Mouse (Mus musculus) frontal cortex, adult 2 months (tissue): ENCODE results near the gene Chrna1. TPM values are rescaled to one million over a fixed set of nuclear protein-coding genes. Genes with fewer than 3 reads are reported as not detected.
A peak's percentile ranks its signal among the peaks of the same experiment; 100 is the strongest.

Experiments
- DNase-seq, 2 experiments: peaks; one replicate each; pipeline ENCODE4 v3.0.0; 2022; ENCODE audit warnings: low spot score in 1 of 2; ENCODE audit errors: extremely low spot score in 1 of 2
- polyA plus RNA-seq: library from polyadenylated mRNA; depleted of rRNA; stranded (reverse); fragments of >200 nt; gene quantifications from 2 replicates; pipeline ENCODE4 v1.2.3, GENCODE M21; 2012; rRNA removed

Gene Chrna1
- 0.06 and 0.10 TPM in 2 replicates for polyA plus RNA-seq

DNA sequence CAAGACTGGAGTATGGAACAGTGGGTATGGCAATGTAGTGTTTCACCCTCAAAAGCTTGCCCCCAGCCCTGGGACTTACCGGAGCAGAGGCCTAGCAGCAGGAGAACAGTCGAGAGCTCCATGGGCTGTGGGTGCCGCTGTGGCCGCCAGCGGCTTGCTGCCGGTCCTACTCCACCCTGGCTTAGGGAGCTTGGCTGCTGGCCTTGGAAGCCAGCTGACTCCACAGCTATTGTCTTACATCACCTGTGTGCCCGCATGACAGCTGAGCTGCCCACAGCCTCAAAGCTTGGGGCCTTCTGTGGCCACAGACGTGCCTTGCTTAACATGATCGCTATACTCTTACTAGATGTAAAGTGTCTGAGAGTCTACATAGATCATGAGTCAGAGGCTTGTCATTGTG lies at the start of gene Chrna1:
Chrna1 (minus strand) TSS at position 173 of the 400 bp plus-strand sequence.
- DNase-seq: no peak

- no peak for DNase-seq
Observed at GRCm38 (mm10) chr2:73618486-73619052, 38.4 kb upstream of the Chrna1 start.

GRCm38 (mm10) chr2:73616434-73617057 lies 36.4 kb upstream of the Chrna1 start:
- no peak for DNase-seq

DNA sequence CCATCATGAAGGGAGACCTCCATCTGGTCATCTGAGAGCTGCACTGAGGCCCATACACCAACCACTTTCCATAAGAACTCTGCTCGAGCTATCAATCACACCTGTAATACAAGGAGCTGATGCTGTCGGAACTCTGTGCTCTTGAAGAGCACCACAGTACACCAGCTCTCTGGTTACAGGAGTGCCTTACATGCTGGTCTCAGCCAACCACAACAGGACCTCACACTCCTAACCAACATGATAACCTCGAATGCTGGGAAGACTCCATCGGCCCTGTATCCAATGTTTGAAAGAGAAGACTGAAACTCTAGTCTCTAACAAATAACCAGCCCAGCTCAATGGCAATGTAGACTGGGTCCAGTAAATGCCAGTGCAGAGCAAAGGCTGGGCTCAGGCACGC lies 35.3 kb upstream of the Chrna1 start:
- no peak for DNase-seq

- no peak for DNase-seq
Observed at GRCm38 (mm10) chr2:73614303-73614702, 34.2 kb upstream of the Chrna1 start.

- no peak for DNase-seq
Observed at GRCm38 (mm10) chr2:73612941-73613340, 32.8 kb upstream of the Chrna1 start.

- DNase-seq: no peak
Observed at GRCm38 (mm10) chr2:73612367-73612914, 32.3 kb upstream of the Chrna1 start.

DNA sequence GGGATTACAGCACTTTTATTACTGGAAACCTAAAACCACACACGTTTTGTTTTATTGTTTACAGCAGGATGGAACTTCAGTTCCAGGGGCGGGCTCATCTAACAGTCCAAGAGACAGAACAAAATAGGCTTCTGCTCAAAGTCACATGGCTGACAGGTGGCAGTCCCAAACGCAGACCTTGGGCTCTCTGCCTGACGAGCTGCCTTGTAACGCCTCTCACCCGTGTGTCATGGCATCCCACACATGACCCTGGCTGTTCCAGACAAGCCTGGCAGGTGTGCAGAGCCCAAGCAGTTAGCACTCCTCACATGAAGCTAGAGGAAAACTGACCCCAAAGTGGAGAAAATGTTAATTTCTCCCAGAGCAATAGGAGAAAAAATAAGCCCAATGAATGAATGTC lies 31.7 kb upstream of the Chrna1 start:
- no peak for DNase-seq

GRCm38 (mm10) chr2:73609724-73610210 lies 29.6 kb upstream of the Chrna1 start:
- no peak for DNase-seq

DNA sequence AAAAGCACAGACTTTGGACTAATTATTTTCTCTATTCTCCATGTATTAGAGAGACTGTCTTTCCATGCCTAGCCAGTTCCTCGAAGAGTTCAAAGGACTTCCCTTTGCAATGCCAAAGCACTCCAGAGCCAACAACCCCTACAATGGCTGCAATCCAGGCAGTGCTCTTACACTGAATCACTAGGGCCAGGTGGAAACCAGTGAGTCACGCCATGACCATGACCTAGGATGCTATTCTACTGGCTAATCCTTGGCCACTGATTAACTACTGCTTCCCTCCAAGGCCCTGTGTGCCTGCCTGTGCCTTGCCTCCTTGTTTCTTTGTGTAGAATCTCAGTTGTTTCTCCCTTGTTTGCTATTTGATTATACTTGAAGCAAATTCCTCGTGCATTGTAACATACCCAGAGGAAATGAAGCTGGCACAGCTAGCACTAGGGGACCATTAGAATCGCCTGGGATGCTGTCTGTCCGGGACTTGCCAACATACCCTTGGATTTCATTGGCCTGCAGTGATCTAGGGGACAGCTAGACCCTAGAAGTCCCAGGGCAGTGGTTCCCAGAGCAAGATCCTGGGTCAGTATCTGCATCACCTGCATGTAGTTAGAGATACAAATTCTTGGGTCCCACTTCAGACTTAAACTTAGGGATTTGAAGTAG lies 29.1 kb upstream of the Chrna1 start:
- no peak for DNase-seq

- DNase-seq: no peak
Observed at GRCm38 (mm10) chr2:73608391-73608790, 28.3 kb upstream of the Chrna1 start.

GRCm38 (mm10) chr2:73607609-73608008 lies 27.5 kb upstream of the Chrna1 start:
- DNase-seq: no peak

- no peak for DNase-seq
Observed at GRCm38 (mm10) chr2:73607146-73607545, 27.0 kb upstream of the Chrna1 start.

DNA sequence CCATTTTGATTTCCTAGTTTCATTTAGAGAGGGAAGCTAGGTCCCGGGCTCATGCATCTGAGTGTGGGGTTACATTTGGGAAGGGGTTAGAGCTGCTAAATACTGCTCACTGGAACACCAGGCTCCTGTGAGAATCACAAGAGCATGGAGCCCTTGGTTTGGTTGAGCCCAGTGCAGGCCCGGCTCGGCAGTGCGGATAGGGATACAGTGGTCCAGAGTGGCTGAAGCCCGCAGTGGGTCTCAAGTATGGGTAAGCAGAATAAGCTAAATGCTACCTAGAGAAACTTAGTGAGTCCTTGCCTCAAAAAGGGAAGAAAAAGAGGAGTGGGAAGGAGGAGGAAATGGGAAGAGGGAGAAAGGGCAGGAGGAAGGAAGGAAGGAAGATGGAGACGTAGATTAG lies 26.5 kb upstream of the Chrna1 start:
- DNase-seq: no peak

DNA sequence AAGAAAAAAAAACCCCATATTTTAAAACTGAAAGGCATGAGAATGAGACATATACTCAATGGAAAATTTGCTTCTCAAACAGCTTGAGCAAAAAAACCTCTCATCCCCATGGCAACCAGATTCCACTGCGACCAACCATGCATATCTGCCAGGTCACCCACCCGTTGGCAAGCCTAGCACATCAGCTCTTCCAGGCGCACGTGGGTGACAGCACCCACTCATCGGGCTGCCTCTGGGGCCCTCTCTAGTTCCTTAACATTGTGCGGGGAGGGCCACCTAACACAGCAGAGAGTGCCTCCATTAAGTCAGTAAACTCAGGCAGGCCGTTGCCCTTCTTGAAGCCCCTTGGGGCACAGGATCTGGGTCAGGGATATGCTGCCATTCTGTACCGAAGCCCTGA lies 24.9 kb upstream of the Chrna1 start:
- peak; percentile 93 for DNase-seq

GRCm38 (mm10) chr2:73604579-73604978 lies 24.4 kb upstream of the Chrna1 start:
- DNase-seq: no peak

- no peak for DNase-seq
Observed at GRCm38 (mm10) chr2:73600650-73601049, 20.5 kb upstream of the Chrna1 start.

DNA sequence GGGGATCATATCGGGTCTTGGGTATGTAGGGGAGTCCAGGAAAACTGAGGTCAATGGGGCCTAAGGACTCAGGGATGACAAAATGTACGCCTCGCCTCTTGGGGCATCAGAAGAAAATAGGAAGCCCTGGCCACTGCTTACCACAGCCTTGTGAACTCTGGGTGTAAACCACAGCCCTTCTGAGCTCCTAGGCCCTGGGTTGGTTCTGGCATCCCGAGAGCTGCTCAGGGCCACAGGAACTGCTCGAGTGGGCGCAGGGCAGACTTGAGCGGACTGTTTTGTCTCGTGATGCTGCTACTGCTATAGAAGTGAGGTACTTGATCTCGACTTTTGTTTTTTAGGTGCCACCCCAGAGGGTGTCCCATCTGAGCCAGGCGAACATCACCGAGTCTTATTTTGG lies 17.6 kb upstream of the Chrna1 start:
- no peak for DNase-seq

GRCm38 (mm10) chr2:73596786-73597185 lies 16.6 kb upstream of the Chrna1 start:
- DNase-seq: peak; percentile 92 to 95

DNA sequence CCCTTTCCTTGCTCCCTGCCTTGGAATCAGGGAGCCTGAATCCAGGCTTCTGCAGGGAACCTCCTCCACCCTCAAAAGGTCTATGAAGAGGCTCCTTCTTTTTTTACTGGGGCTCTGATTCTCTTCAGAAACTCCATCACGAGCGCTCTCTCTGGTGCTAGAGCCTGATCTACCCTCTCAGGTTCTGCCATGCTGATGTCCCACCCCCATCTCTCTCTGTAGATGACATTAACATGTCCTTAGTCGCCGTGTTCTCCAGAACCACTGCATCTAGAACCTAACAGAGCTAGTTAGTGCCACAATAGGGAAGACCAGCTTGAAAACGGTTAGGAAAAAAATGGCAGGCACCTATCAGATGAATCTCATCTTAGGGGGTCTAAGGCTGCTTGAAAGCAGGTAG lies 16.2 kb upstream of the Chrna1 start:
- DNase-seq: no peak

- no peak for DNase-seq
Observed at GRCm38 (mm10) chr2:73593101-73593439, 12.9 kb upstream of the Chrna1 start.
